Mouse (Mus musculus): ENCODE measurements around the gene Sort1. TPM values are rescaled to one million over a fixed set of nuclear protein-coding genes. Genes with fewer than 3 reads are reported as not detected.
"Not testable (repeated sequence)": the region's sequence is repeated elsewhere in the genome, so short reads cannot be mapped to it uniquely, and the experiment has no call there.

The Sort1 gene
- polyA plus RNA-seq, 1 experiment: 21.5 TPM

DNA sequence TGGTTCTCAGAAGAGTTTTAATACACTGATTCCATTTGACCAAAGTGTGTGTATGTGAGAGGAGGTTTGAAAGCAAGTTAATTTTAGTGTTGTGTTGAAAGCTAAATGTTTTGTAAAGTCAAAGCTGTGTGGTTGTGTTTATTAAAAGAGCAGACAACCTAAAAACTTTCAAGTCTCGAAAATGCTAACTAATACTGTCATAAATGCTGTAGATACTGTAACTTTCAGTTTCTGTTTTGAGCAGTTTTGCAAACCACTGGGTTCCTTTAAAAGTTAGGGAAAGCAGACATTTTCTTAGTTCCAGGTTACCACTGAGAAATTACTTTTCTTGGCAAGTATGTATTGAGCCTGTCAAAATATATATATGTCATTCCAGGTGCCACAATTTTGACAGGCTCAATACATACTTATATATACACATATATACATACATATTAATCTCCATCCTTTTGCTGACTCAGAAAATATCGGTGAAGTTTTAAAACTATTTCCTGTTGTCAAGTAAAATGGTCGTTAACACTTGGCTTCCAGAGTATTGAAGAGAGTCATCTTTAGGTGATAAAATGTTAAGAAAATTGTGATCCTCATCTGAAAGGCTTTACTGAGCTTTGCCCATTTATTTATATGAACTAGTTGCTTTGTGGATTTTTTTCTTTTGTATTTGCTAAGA is 25.9 kb upstream of the Sort1 start:
- Histone ChIP-seq H3K27me3 (ENCODE audit: control insufficient read depth, insufficient read depth, low read length, poor library complexity, severe bottlenecking) (no peaks in the 10 kb centered on the region), H3K27ac (ENCODE audit: insufficient read depth, low read length) (no peak overlapping the region), H3K9me3 (replicated peaks; ENCODE audit: control insufficient read depth, insufficient read depth, low read length, poor library complexity, severe bottlenecking) (no peaks in the 10 kb centered on the region), H3K4me3 (ENCODE audit: low read depth, low read length) (peak overlapping the region; percentile 94), H3K9ac (ENCODE audit: low read depth, poor library complexity, severe bottlenecking) (peak overlapping the region; percentile 91), H3K4me1 (ENCODE audit: control insufficient read depth, insufficient read depth, low read length) (peaks cover 2% of the 10 kb centered on the region), H3K36me3 (ENCODE audit: control insufficient read depth, insufficient read depth, low read length, poor library complexity, severe bottlenecking) (peaks cover 15% of the 10 kb centered on the region)
- TF ChIP-seq CTCF (IDR thresholded peaks at IDR 0.05; ENCODE audit: low read depth, low read length) (no peak), POLR2A (IDR thresholded peaks at IDR 0.05; ENCODE audit: insufficient read depth, low read length) (no peak), EP300 (IDR thresholded peaks at IDR 0.05; ENCODE audit: insufficient read depth, low read depth, low read length) (no peak)

DNA sequence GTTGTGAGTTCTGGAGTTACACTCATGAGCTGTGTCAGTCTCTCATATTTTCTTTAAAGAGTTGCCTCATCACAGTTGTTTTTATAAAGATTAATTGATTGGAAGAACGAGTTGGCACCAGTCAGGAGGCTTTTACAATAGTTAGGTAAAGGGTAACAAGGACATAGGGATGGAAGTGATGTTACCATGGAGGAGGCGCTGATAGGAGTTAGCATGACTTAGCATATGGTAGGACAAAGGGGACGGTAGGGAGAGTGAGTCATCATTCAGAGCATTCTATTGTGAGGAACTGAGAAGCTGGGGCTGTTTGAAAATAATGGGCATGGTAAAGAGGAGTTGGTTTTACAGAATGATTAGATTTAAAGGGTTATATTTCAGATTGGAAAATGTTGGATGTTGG is 24.6 kb upstream of the Sort1 start:
- Histone ChIP-seq H3K9ac (ENCODE audit: low read depth, poor library complexity, severe bottlenecking) (peak overlapping the region; percentile 66; the same call in 1 of the 2 replicates), H3K27me3 (ENCODE audit: control insufficient read depth, insufficient read depth, low read length, poor library complexity, severe bottlenecking) (no peaks in the 10 kb centered on the region), H3K36me3 (ENCODE audit: control insufficient read depth, insufficient read depth, low read length, poor library complexity, severe bottlenecking) (peaks cover 18% of the 10 kb centered on the region), H3K9me3 (replicated peaks; ENCODE audit: control insufficient read depth, insufficient read depth, low read length, poor library complexity, severe bottlenecking) (no peaks in the 10 kb centered on the region), H3K4me3 (ENCODE audit: low read depth, low read length) (no peak overlapping the region), H3K27ac (ENCODE audit: insufficient read depth, low read length) (no peak overlapping the region), H3K4me1 (ENCODE audit: control insufficient read depth, insufficient read depth, low read length) (peaks cover 2% of the 10 kb centered on the region)
- no peak for TF ChIP-seq EP300 (IDR thresholded peaks at IDR 0.05; ENCODE audit: insufficient read depth, low read depth, low read length)
- TF ChIP-seq CTCF (IDR thresholded peaks at IDR 0.05; ENCODE audit: low read depth, low read length): no peak
- TF ChIP-seq POLR2A (IDR thresholded peaks at IDR 0.05; ENCODE audit: insufficient read depth, low read length): no peak

DNA sequence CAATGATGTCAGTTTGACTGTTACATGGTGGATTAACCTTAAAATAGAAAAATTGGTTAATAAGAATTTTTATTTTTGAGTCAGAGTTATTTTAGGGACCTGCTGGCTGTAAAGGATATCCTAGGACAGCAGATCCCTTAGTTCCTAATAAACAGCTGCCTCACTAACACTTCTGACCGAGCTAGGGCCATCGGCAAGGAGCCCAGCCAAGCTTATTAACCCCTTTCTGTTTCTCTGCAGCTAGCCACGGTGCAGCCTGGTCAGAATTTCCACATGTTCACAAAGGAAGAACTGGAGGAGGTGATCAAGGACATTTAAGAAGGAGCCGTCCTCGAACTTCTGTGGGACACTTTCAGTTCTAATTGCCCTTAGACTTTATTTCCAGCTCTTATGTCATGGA is 4.4 kb upstream of the Sort1 start:
- H3K4me1 ChIP-seq (ENCODE audit: control insufficient read depth, insufficient read depth, low read length); H3K27ac ChIP-seq (ENCODE audit: insufficient read depth, low read length); H3K9ac ChIP-seq (ENCODE audit: low read depth, poor library complexity, severe bottlenecking); H3K27me3 ChIP-seq (ENCODE audit: control insufficient read depth, insufficient read depth, low read length, poor library complexity, severe bottlenecking); H3K4me3 ChIP-seq (ENCODE audit: low read depth, low read length); H3K9me3 ChIP-seq (replicated peaks; ENCODE audit: control insufficient read depth, insufficient read depth, low read length, poor library complexity, severe bottlenecking): not testable (repeated sequence)
- H3K36me3 ChIP-seq (ENCODE audit: control insufficient read depth, insufficient read depth, low read length, poor library complexity, severe bottlenecking): peaks cover 26% of the 10 kb centered on the region

DNA sequence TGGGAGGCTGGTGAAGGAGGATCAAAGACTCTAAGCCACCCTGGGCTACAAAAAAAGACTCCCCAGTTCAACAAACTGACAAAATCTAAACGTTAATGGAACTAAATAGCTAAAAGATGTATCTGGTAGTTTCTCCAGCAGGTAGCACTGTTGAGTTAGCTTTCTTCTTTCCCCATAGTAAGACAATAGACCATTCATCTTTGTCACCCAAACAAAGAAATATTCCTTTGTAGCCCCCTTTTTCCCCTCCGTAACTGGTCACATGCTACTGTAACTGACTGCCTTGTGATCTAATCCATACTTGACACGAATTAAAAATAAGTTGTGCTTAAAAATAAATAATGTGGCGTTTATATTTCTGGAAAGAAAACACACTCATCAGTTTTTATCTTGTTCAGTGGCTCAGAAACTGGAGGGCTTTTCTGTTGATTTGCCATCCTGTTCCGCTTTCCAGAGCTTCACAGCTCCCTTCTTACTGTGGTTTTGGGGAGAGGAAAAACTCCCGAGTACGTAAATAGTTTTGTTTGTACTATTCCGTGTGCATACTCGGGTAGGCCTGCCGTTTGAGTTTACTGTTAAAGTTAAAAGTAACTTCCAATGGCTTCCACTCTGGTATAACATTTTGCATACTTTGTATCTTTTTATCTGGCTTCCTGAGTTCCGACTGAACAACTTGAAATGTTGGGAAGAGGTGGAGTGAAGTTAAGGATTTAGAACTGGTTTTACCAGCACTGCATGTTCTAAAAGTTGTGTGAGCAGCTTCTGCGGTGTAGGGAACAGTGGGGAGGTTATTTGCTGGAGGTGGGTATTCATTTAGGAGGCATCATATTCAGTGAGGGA is 1.3 kb upstream of the Sort1 start:
- Histone ChIP-seq H3K9me3 (replicated peaks; ENCODE audit: control insufficient read depth, insufficient read depth, low read length, poor library complexity, severe bottlenecking) (no peaks in the 10 kb centered on the region), H3K4me1 (ENCODE audit: control insufficient read depth, insufficient read depth, low read length) (no peaks in the 10 kb centered on the region), H3K27ac (ENCODE audit: insufficient read depth, low read length) (no peak overlapping the region), H3K36me3 (ENCODE audit: control insufficient read depth, insufficient read depth, low read length, poor library complexity, severe bottlenecking) (peaks cover 4% of the 10 kb centered on the region), H3K27me3 (ENCODE audit: control insufficient read depth, insufficient read depth, low read length, poor library complexity, severe bottlenecking) (no peaks in the 10 kb centered on the region), H3K4me3 (ENCODE audit: low read depth, low read length) (no peak overlapping the region), H3K9ac (ENCODE audit: low read depth, poor library complexity, severe bottlenecking) (peak overlapping the region; percentile 59)
- TF ChIP-seq CTCF (IDR thresholded peaks at IDR 0.05; ENCODE audit: low read depth, low read length): peak; percentile 13
- no peak for TF ChIP-seq POLR2A (IDR thresholded peaks at IDR 0.05; ENCODE audit: insufficient read depth, low read length)

DNA sequence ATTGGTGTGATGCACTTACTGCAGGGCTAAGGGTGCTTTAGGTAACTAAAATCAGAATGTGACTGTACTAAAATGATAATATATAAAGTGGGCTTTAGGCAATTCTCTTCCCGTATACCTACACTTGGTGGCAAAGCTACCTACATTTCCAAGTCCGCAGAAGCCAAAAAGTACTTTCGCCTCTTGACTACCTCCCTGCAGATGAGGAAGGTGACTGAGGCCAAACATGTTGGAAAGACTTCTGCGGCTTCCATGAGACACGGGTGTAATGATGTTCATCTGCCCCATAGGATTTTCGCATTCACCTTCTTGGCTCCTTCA is 681 bp upstream of the Sort1 start:
- peak overlapping the region; percentile 59 for H3K9ac ChIP-seq (ENCODE audit: low read depth, poor library complexity, severe bottlenecking)
- no peak overlapping the region for H3K27ac ChIP-seq (ENCODE audit: insufficient read depth, low read length)

DNA sequence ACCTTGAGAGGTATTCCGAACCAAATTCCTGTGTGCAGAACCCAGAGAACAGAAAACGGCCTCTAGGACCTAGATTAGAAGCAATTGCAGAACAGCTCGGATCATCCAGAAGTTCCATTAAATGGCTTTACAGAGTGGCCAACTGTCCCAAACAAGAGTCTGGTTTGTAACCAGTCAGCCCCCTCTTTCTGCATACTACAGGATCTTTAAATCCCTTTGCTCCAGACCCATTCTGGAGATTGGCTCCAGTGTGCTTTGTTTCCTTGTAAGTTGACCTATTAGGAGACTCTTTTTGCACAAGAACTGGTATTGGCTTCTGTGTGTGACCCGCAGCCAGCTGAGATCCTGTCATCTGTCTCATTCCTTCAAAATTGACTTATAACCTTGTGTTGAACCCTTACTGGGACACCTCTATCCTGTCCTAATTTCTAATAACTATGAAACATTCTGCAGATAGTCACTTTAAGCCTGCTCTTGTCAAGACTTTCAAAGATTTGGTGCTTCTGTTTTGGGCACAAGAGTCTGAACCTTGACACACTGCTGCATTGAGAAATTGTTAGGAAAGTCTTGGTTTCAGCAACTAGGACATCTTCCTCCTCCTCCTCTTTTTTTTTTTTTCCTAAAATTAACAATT is 1.3 kb downstream of the Sort1 start:
- H3K4me3 ChIP-seq (ENCODE audit: low read depth, low read length): no peak overlapping the region
- H3K9ac ChIP-seq (ENCODE audit: low read depth, poor library complexity, severe bottlenecking): no peak overlapping the region
- H3K4me1 ChIP-seq (ENCODE audit: control insufficient read depth, insufficient read depth, low read length): no peaks in the 10 kb centered on the region

More for the DNA sequence above, 681 bp upstream of the Sort1 start:
- no peak for TF ChIP-seq CTCF (IDR thresholded peaks at IDR 0.05; ENCODE audit: low read depth, low read length)
- TF ChIP-seq EP300 (IDR thresholded peaks at IDR 0.05; ENCODE audit: insufficient read depth, low read depth, low read length): no peak
- TF ChIP-seq POLR2A (IDR thresholded peaks at IDR 0.05; ENCODE audit: insufficient read depth, low read length): no peak
- Histone ChIP-seq H3K27me3 (ENCODE audit: control insufficient read depth, insufficient read depth, low read length, poor library complexity, severe bottlenecking) (no peaks in the 10 kb centered on the region), H3K4me3 (ENCODE audit: low read depth, low read length) (peak overlapping the region; percentile 59), H3K9me3 (replicated peaks; ENCODE audit: control insufficient read depth, insufficient read depth, low read length, poor library complexity, severe bottlenecking) (no peaks in the 10 kb centered on the region), H3K4me1 (ENCODE audit: control insufficient read depth, insufficient read depth, low read length) (no peaks in the 10 kb centered on the region), H3K36me3 (ENCODE audit: control insufficient read depth, insufficient read depth, low read length, poor library complexity, severe bottlenecking) (no peaks in the 10 kb centered on the region; the same call in 1 of the 2 replicates)

More for the DNA sequence above, 1.3 kb downstream of the Sort1 start:
- Histone ChIP-seq H3K36me3 (ENCODE audit: control insufficient read depth, insufficient read depth, low read length, poor library complexity, severe bottlenecking) (no peaks in the 10 kb centered on the region), H3K9me3 (replicated peaks; ENCODE audit: control insufficient read depth, insufficient read depth, low read length, poor library complexity, severe bottlenecking) (no peaks in the 10 kb centered on the region), H3K27ac (ENCODE audit: insufficient read depth, low read length) (no peak overlapping the region), H3K27me3 (ENCODE audit: control insufficient read depth, insufficient read depth, low read length, poor library complexity, severe bottlenecking) (no peaks in the 10 kb centered on the region)
- TF ChIP-seq POLR2A (IDR thresholded peaks at IDR 0.05; ENCODE audit: insufficient read depth, low read length): no peak
